Mouse (Mus musculus): ENCODE results near the gene Selenop. TPM values are rescaled to one million over a fixed set of nuclear protein-coding genes. Genes with fewer than 3 reads are reported as not detected.
"Not testable (repeated sequence)": the region's sequence is repeated elsewhere in the genome, so short reads cannot be mapped to it uniquely, and the experiment has no call there.

The Selenop gene
- polyA plus RNA-seq (2014; fragmentation: Nextera tagmentation; extraction: Ambion mirVana) = 105 and 111 TPM in 2 replicates

DNA sequence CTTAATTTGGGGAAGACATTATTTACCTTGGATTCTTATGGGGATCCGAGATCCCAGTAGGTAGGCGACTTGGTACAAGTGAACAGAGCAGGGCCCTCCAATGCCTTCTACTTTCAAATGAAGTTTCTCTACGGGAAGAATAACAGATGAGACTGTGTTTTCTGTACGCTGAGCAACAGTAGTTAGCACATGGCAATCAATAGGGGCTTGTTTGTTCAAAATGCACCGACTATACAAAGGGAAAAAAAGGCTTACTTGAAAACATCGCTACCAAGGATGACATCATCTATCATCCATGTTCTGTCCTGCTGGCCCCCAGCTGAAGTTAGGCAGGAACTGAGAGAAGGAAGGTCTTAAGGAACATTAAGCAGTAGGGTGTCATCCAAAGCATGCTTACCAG, at the start of gene Selenop:
Gene Selenop (plus strand): TSS at position 301 of the 400 bp plus-strand sequence.
- Histone ChIP-seq H3K4me3 (ENCODE audit: low read depth, low read length) (no peak within 1 kb of the TSS), H3K9me3 (ENCODE audit: low read depth, low read length) (no peaks in the 10 kb centered on the region), H3K9ac (no peak within 1 kb of the TSS), H3K27ac (ENCODE audit: low read depth) (no peak within 1 kb of the TSS), H3K36me3 (ENCODE audit: insufficient read depth) (no peaks in the 10 kb centered on the region), H3K4me2 (no peak within 1 kb of the TSS), H3K27me3 (ENCODE audit: insufficient read depth, low read length) (no peaks in the 10 kb centered on the region), H3K4me1 (ENCODE audit: insufficient read depth) (0 out of 2 replicates have a peak, but pooled peaks cover 3% of the 10 kb centered on the region)
- no peak for TF ChIP-seq CTCF (IDR thresholded peaks at IDR 0.05; ENCODE audit: low read depth)
- ATAC-seq (ENCODE audit: insufficient read depth) = no peak
- 88% methylated on average over 6 of the region's 6 CpGs for WGBS
- no peak for DNase-seq

DNA sequence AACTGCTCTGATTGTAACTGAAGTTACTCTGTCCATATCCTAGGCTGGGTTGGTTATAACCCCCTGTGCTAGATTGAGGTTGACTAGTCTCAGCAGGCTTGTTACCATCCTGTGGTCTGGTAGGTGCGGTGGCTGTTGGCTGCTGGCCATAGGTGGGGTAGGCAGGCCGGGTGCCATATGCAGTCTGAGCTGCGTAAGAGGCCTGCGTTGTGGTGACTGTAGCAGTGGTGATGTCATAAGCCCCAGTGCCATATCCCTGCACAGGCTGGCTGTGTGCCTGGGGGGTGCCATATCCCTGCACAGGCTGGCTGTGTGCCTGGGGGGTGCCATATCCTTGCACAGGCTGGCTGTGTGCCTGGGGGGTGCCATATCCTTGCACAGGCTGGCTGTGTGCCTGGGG, 49.7 kb upstream of the Selenop start:
- not testable (repeated sequence) for H3K4me3 ChIP-seq (ENCODE audit: low read depth, low read length); H3K27ac ChIP-seq (ENCODE audit: low read depth); H3K9me3 ChIP-seq (ENCODE audit: low read depth, low read length); DNase-seq; H3K4me1 ChIP-seq (ENCODE audit: insufficient read depth); H3K9ac ChIP-seq; H3K36me3 ChIP-seq (ENCODE audit: insufficient read depth); H3K27me3 ChIP-seq (ENCODE audit: insufficient read depth, low read length); H3K4me2 ChIP-seq; ATAC-seq (ENCODE audit: insufficient read depth)
- 86% methylated on average over 4 of the region's 4 CpGs for WGBS

DNA sequence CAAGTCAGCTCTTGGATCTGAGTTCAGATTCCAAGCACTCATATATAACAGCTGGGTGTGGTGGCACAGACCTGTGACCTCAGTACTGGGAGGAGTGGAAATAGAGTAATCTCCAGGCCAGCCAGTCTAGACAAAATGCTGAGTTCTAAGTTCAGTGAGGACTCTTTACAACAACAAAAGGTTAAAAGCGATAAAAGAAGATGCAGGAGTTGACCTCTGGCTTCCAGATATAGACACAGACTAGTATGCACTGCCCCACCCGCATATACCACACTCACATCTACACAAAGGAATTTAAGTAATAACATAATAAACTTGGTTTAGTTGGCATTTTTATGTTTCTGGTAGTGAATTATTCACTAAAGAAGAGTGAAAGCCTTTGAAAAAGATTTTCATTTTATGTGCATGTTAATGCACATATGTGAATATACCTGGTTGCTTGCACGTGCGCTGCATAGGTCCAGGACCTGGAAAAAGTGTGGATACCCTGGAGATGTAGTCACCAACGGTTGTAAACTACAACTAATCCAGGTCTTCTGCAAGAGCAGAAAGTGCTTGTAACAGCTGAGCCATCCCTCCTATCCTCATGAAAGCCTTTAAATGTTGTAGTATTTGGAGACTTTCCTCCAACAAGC, 45.4 kb upstream of the Selenop start:
- DNase-seq (no peak), ATAC-seq (ENCODE audit: insufficient read depth) (no peak)
- no peaks in the 10 kb centered on the region for H3K4me1 ChIP-seq (ENCODE audit: insufficient read depth)
- TF ChIP-seq CTCF (IDR thresholded peaks at IDR 0.05; ENCODE audit: low read depth) = no peak
- no peaks in the 10 kb centered on the region for H3K9me3 ChIP-seq (ENCODE audit: low read depth, low read length)
- H3K9ac ChIP-seq = no peak overlapping the region
- no peak overlapping the region for H3K4me3 ChIP-seq (ENCODE audit: low read depth, low read length)
- WGBS = 91% methylated on average over 5 of the region's 5 CpGs
- H3K27ac ChIP-seq (ENCODE audit: low read depth) = no peak overlapping the region
- no peaks in the 10 kb centered on the region for H3K36me3 ChIP-seq (ENCODE audit: insufficient read depth)
- no peaks in the 10 kb centered on the region for H3K27me3 ChIP-seq (ENCODE audit: insufficient read depth, low read length)
- H3K4me2 ChIP-seq = no peak overlapping the region

DNA sequence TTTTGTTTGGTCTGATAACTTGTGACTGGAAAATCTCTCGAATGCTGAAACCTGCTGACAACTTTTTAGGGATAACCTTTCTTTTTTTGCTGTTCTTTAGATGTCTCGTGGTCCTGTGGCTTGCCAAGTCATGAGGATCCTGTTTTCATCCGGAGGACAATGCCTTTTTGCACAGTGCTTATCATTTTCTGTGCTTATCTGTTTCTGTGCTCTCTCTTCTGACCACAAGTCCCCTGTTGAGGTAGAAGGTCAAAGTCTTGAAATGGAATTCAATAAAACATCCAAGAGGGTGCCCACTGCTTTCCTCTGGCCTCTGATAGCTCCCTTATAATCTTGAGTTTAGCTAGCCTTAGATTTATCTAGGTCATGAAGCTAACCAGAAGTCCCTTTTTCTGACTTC, 41.8 kb upstream of the Selenop start:
- WGBS = 66% methylated on average over 3 of the region's 3 CpGs
- no peak overlapping the region for H3K9ac ChIP-seq
- H3K36me3 ChIP-seq (ENCODE audit: insufficient read depth) = no peaks in the 10 kb centered on the region
- no peaks in the 10 kb centered on the region for H3K27me3 ChIP-seq (ENCODE audit: insufficient read depth, low read length)
- H3K4me2 ChIP-seq = no peak overlapping the region
- no peaks in the 10 kb centered on the region for H3K9me3 ChIP-seq (ENCODE audit: low read depth, low read length)
- H3K4me1 ChIP-seq (ENCODE audit: insufficient read depth) = 0 out of 2 replicates have a peak, but pooled peaks cover 3% of the 10 kb centered on the region
- TF ChIP-seq CTCF (IDR thresholded peaks at IDR 0.05; ENCODE audit: low read depth) = no peak
- ATAC-seq (ENCODE audit: insufficient read depth) (no peak), DNase-seq (no peak)
- H3K4me3 ChIP-seq (ENCODE audit: low read depth, low read length) = no peak overlapping the region
- no peak overlapping the region for H3K27ac ChIP-seq (ENCODE audit: low read depth)

DNA sequence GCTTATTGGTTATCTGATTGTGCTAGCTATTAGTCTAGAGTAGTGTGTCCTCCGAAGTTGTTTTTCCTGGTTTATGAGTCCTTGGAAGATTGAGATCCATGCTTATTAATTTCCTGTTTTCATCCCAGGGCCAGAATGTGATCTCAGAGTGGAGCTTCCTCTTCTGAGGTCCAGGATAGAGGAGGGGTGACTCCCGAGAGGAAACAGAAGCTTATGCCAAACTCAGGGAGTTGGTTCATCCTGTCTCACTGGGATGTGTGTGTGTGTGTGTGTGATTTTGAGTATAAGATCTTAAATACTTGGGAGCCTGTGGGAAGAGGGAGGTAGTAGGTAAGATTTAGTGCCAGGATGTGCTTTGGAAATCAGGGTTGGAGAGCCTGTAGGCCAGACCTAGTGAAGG, 40.2 kb upstream of the Selenop start:
- WGBS = 60% methylated on average over 2 of the region's 2 CpGs
- ATAC-seq (ENCODE audit: insufficient read depth) (no peak; the same call in 1 of the 2 replicates), DNase-seq (peak; percentile 34)
- H3K36me3 ChIP-seq (ENCODE audit: insufficient read depth) = no peaks in the 10 kb centered on the region
- peaks cover 3% of the 10 kb centered on the region; the same call in 1 of the 2 replicates for H3K4me1 ChIP-seq (ENCODE audit: insufficient read depth)
- H3K27ac ChIP-seq (ENCODE audit: low read depth) = no peak overlapping the region
- TF ChIP-seq CTCF (IDR thresholded peaks at IDR 0.05; ENCODE audit: low read depth) = no peak
- no peak overlapping the region for H3K9ac ChIP-seq
- H3K4me3 ChIP-seq (ENCODE audit: low read depth, low read length) = no peak overlapping the region
- no peaks in the 10 kb centered on the region for H3K9me3 ChIP-seq (ENCODE audit: low read depth, low read length)
- no peak overlapping the region for H3K4me2 ChIP-seq
- no peaks in the 10 kb centered on the region for H3K27me3 ChIP-seq (ENCODE audit: insufficient read depth, low read length)

DNA sequence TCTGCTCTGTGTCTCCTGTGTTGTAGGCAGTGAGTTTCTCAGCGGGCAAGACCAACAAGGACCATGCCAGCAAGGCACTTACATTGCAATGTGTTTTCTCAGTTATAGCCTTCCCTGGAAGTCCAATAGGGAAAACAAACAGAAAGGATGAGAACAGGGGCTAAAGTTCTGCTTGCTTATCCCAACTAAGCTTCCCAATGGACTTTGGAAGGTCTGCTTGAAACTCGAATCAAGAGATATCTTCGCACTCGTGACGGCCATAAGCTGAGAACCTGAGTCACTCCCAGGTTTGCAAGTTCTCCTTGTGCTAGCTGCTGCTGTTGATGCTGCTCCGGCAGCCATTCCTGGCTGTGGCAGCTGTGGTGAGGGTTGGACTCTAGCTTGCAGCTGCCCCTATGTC, 39.4 kb upstream of the Selenop start:
- ATAC-seq (ENCODE audit: insufficient read depth) (no peak), DNase-seq (no peak)
- Histone ChIP-seq H3K9me3 (ENCODE audit: low read depth, low read length) (no peaks in the 10 kb centered on the region), H3K4me3 (ENCODE audit: low read depth, low read length) (no peak overlapping the region), H3K4me2 (no peak overlapping the region), H3K9ac (no peak overlapping the region), H3K4me1 (ENCODE audit: insufficient read depth) (peaks cover 3% of the 10 kb centered on the region; the same call in 1 of the 2 replicates), H3K27me3 (ENCODE audit: insufficient read depth, low read length) (no peaks in the 10 kb centered on the region), H3K27ac (ENCODE audit: low read depth) (no peak overlapping the region), H3K36me3 (ENCODE audit: insufficient read depth) (no peaks in the 10 kb centered on the region)
- whole genome bisulfite sequencing = 88% methylated on average over 6 of the region's 6 CpGs
- TF ChIP-seq CTCF (IDR thresholded peaks at IDR 0.05; ENCODE audit: low read depth) = no peak

DNA sequence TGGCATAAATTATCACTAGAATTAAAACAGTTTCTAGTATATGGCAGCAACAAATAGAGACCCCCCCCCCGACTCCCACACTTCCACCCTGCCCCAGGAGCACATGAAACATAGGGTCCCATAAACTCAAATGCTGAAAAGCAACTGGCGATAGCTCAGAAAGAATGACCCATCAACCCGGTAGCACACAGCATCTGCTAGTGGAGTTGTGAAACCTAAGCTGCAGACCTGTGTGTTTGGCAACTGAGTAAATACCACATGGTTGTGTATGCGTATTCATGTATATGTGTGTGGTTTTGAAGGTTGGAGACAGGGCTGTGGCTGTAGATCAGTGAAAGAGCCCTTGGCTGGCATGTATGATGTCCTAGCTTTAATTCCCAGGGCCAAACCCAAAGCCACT, 37.3 kb upstream of the Selenop start:
- H3K9ac ChIP-seq = no peak overlapping the region
- no peak for ATAC-seq (ENCODE audit: insufficient read depth)
- no peak overlapping the region for H3K4me2 ChIP-seq
- no peak for TF ChIP-seq CTCF (IDR thresholded peaks at IDR 0.05; ENCODE audit: low read depth)
- H3K27ac ChIP-seq (ENCODE audit: low read depth) = no peak overlapping the region
- peaks cover 3% of the 10 kb centered on the region; the same call in 1 of the 2 replicates for H3K4me1 ChIP-seq (ENCODE audit: insufficient read depth)
- H3K4me3 ChIP-seq (ENCODE audit: low read depth, low read length) = no peak overlapping the region
- no peaks in the 10 kb centered on the region for H3K27me3 ChIP-seq (ENCODE audit: insufficient read depth, low read length)
- no peaks in the 10 kb centered on the region for H3K36me3 ChIP-seq (ENCODE audit: insufficient read depth)
- no peaks in the 10 kb centered on the region for H3K9me3 ChIP-seq (ENCODE audit: low read depth, low read length)
- no peak for DNase-seq
- WGBS = 78% methylated on average over 4 of the region's 4 CpGs

Measured in lung, embryonic 14.5 days (tissue).